Mouse (Mus musculus) MEL (cell line): ENCODE measurements around the gene Zfp553.

Experiments
- CTCF ChIP-seq, 3 experiments: IDR thresholded peaks in 2 of 3; conservative IDR thresholded peaks in 1 of 3; 2 replicates each; pipeline ENCODE4 v1.5.1; 2011 to 2012; ENCODE audit warnings: low read length in 3 of 3, low read depth in 2 of 3, mild to moderate bottlenecking in 2 of 3, improper control_type of control experiment in 1 of 3, inconsistent platforms in 1 of 3, mixed read lengths in 1 of 3, moderate library complexity in 1 of 3; ENCODE audit not compliant: control insufficient read depth in 1 of 3, insufficient read depth in 1 of 3, poor library complexity in 1 of 3, severe bottlenecking in 1 of 3
- EP300 ChIP-seq, 2 experiments: IDR thresholded peaks; 2 replicates each; pipeline ENCODE4 v1.6.1; 2011; ENCODE audit warnings: improper control_type of control experiment in 2 of 2, low read length in 2 of 2, low read depth in 1 of 2, mild to moderate bottlenecking in 1 of 2
- GATA1 ChIP-seq: IDR thresholded peaks from 2 replicates; pipeline ENCODE4 v1.6.1; 2011; ENCODE audit warnings: low read depth, low read length, improper control_type of control experiment
- JUND ChIP-seq: IDR thresholded peaks from 2 replicates; pipeline ENCODE4 v1.6.1; 2011; ENCODE audit warnings: low read depth, mild to moderate bottlenecking, improper control_type of control experiment, low read length
- MAZ ChIP-seq: IDR thresholded peaks from 2 replicates; pipeline ENCODE4 v1.6.1; 2012; ENCODE audit warnings: low read depth, mild to moderate bottlenecking, inconsistent platforms, low read length, improper control_type of control experiment
- NRF1 ChIP-seq: IDR thresholded peaks from 2 replicates; pipeline ENCODE4 v1.6.1; 2014; ENCODE audit warnings: low read depth, mild to moderate bottlenecking, inconsistent platforms, low read length, improper control_type of control experiment, moderate library complexity; ENCODE audit not compliant: poor library complexity, insufficient read depth, severe bottlenecking
- POLR2A ChIP-seq, 2 experiments: IDR thresholded peaks; 2 replicates each; pipeline ENCODE4 v1.6.1; 2011 to 2012; ENCODE audit warnings: low read length in 2 of 2, mild to moderate bottlenecking in 2 of 2, control low read depth in 1 of 2, improper control_type of control experiment in 1 of 2, low read depth in 1 of 2, moderate library complexity in 1 of 2; ENCODE audit not compliant: control insufficient read depth in 1 of 2, insufficient read depth in 1 of 2, poor library complexity in 1 of 2
- TAL1 ChIP-seq: IDR thresholded peaks from 2 replicates; pipeline ENCODE4 v1.6.1; 2012; ENCODE audit warnings: mild to moderate bottlenecking, inconsistent platforms, low read length, moderate library complexity, mixed read lengths
- TCF12 ChIP-seq: IDR thresholded peaks from 2 replicates; pipeline ENCODE4 v1.6.1; 2014; ENCODE audit warnings: low read depth, mild to moderate bottlenecking, inconsistent platforms, low read length, improper control_type of control experiment, moderate library complexity
- UBTF ChIP-seq: IDR thresholded peaks from 2 replicates; pipeline ENCODE4 v1.6.1; 2012; ENCODE audit warnings: low read depth, mild to moderate bottlenecking, inconsistent platforms, low read length, improper control_type of control experiment, moderate library complexity, borderline replicate concordance; ENCODE audit not compliant: insufficient read depth
- USF1 ChIP-seq: IDR thresholded peaks from 2 replicates; pipeline ENCODE4 v1.6.1; 2014; ENCODE audit warnings: low read depth, mild to moderate bottlenecking, inconsistent platforms, low read length, improper control_type of control experiment, moderate library complexity
- ZC3H11A ChIP-seq: IDR thresholded peaks from 2 replicates; pipeline ENCODE4 v1.6.1; 2012; ENCODE audit warnings: low read depth, mild to moderate bottlenecking, inconsistent platforms, low read length, improper control_type of control experiment

- TF ChIP-seq POLR2A (IDR thresholded peaks at IDR 0.05; ENCODE audit: control insufficient read depth in 1 of 2, insufficient read depth in 1 of 2, low read depth in 1 of 2, low read length in 2 of 2, poor library complexity in 1 of 2) (no peak), CTCF (IDR thresholded peaks at IDR 0.05 in 2 of 3, conservative IDR thresholded peaks at IDR 0.05 in 1 of 3; ENCODE audit: control insufficient read depth in 1 of 3, insufficient read depth in 1 of 3, low read depth in 2 of 3, low read length in 3 of 3, poor library complexity in 1 of 3, severe bottlenecking in 1 of 3) (no peak), TCF12 (no peak), JUND (no peak), USF1 (no peak), MAZ (no peak), EP300 (IDR thresholded peaks at IDR 0.05; ENCODE audit: low read depth in 1 of 2, low read length in 2 of 2) (no peak), GATA1 (no peak), ZC3H11A (no peak), NRF1 (no peak), UBTF (no peak), TAL1 (no peak)
Measured at GRCm38 (mm10) chr7:127213930-127214329, 18.9 kb upstream of the Zfp553 start.
